Mouse (Mus musculus) layer of hippocampus, postnatal 14 days (tissue): ENCODE data around the gene Vmn1r160. TPM values are rescaled to one million over a fixed set of nuclear protein-coding genes. Genes with fewer than 3 reads are reported as not detected.
"Not testable (repeated sequence)": the region's sequence is repeated elsewhere in the genome, so short reads cannot be mapped to it uniquely, and the experiment has no call there.

Experiments
- DNase-seq, 2 experiments: peaks; one replicate each; pipeline ENCODE4 v3.0.0; 2021 to 2022; ENCODE audit warnings: low spot score in 2 of 2, mixed read lengths in 1 of 2
- long read RNA-seq, 2 experiments: library from polyadenylated mRNA; stranded (forward); transcript quantifications; one replicate each; pipeline ENCODE4 v2.0.0; 2021
- total RNA-seq, 2 experiments: library from RNA; stranded (reverse); gene quantifications; 2 replicates each; pipeline ENCODE4 v1.2.3; 2021

Vmn1r160 gene
- total RNA-seq, result not detected
- long read RNA-seq, experiment 1, result 0 reads
- long read RNA-seq, experiment 2, result 0 reads

DNA sequence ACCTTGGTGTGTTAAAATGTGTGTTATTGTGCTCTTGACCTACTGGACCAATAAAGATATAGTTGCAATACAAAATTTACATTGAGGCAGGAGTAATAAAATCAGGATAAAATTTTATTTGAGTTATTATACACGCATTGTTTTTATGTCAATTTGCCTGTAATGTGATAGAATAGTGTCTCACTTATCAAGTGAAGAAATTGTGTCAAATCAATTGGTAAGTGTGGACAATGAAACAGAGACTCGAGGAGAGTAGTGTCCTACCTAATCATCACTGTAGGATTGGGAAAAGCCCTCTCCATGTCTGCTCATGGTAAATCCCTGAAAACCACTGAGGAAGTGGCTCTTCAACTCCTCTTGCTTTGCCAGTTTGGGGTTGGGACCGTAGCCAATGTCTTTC, at the start of gene Vmn1r160:
Gene Vmn1r160, plus strand, starts transcription at position 301 of the 400 bp plus-strand sequence.
- DNase-seq, result not testable (repeated sequence)

DNA sequence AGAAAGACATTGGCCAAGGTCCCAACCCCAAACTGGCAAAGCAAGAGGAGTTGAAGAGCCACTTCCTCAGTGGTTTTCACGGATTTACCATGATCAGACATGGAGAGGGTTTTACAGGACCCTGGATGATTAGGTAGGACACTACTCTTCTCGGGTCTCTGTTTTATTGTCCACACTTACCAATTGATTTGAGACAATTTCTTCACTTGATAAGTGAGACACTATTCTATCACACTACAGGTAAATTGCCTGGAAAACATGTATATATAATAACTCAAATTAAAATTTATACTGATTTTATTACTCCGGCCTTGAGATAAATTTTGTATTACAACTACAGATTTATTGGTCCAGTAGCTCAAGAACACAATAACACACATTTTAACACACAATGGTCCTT, 27.5 kb upstream of the Vmn1r160 start, which contains the start of gene Vmn1r159:
Gene Vmn1r159, minus strand, starts transcription at position 101 of the 400 bp plus-strand sequence.
- not testable (repeated sequence) for DNase-seq

Other genes with a start within 250 kb of the Vmn1r160 start
- gene Vmn1r155, start 213.2 kb upstream of the Vmn1r160 start, total RNA-seq, result not detected
- not detected for gene Gm8693, start 178.9 kb upstream of the Vmn1r160 start, total RNA-seq
- gene Gm4567, start 151.5 kb upstream of the Vmn1r160 start, total RNA-seq, result not detected
- gene Vmn1r157, start 109.5 kb upstream of the Vmn1r160 start, total RNA-seq, result not detected
- not detected for gene Vmn1r158, start 80.4 kb upstream of the Vmn1r160 start, total RNA-seq
- gene Vmn1r159, start 27.6 kb upstream of the Vmn1r160 start, total RNA-seq, result not detected
- gene Gm4214, start 113.4 kb downstream of the Vmn1r160 start, total RNA-seq, result not detected
- gene Gm4216, start 148.7 kb downstream of the Vmn1r160 start, total RNA-seq, result not detected
- not detected for gene Vmn1r163, start 184.3 kb downstream of the Vmn1r160 start, total RNA-seq
- gene Gm8720, start 196.2 kb downstream of the Vmn1r160 start, total RNA-seq, result not detected